Mouse (Mus musculus) large intestine, adult 2 months (tissue): ENCODE measurements at regions not wholly inside any gene's neighbourhood (a gene's known extent, or its start where the extent isn't known, plus 50 kb on each side); places are given as distances from the start of the nearest gene placed in this dataset.

ENCODE experiments used
- DNase-seq: peaks from one replicate; pipeline ENCODE4 v3.0.0-alpha.2; 2012; ENCODE audit warnings: low read depth, low spot score
- WGBS: fragments of 180-500 bp; shearing (Covaris S2); methylation state at CpG from one replicate; pipeline ENCODE4 v1.1.7; 2018; 5-methylcytosine and 5-hydroxymethylcytosine counted together

DNA sequence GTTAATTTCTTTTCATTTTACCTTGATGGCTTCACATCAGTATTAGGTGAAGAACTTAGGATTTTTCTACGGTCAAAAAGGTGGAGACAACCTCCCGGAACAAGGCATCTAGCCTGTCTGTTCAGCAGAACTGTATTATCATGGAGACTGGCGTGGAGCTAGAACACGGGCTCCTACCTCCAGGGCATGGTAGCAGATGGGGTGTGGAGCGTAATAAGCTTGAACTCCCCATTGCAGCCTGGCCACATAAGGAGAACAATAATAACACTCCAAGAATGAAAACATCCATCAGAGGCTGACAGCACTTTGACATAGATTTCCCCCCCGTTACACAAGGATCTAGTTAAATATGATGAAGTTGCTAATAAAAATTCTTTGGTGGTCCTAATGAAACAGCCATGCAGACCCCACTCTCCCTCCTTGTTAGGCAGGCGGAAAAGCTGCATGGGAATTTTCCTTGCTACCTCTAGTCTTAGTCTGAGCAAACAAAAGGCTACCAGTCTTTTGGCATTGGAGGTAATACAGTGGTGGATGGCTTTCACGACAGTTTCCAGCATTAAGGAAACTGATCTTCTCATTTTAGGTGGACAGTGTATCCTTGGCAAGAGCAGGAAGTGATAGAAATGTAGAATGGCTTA, 137.5 kb downstream of the Ppp4r2 start:
- WGBS: 85% methylated on average over 8 of the region's 8 CpGs
- DNase-seq: no peak

DNA sequence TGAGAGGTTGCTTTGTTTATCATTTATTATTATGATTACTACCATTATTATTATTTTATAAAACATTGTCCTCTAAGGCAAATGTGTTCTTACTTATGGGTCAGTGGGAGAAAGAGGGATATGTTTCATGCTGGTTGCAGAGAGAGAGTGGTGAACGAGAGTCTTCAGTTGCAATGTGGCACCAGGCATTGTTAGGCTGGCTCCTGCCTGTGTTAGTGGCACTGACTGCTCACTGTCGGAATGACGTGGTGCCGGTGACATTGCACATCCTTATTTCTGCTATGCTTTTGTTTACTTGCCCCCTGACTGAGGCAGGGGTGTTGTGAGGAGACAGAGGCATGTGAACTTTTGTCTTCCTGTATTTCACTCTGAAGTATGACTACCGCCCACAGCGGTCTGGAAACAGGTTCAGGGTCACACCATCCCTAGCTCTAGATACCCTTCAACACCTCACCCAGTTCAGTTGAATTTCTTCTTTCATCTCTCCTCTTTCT, 138.1 kb downstream of the Ppp4r2 start:
- 39% methylated on average over 6 of the region's 6 CpGs for WGBS
- DNase-seq: no peak

DNA sequence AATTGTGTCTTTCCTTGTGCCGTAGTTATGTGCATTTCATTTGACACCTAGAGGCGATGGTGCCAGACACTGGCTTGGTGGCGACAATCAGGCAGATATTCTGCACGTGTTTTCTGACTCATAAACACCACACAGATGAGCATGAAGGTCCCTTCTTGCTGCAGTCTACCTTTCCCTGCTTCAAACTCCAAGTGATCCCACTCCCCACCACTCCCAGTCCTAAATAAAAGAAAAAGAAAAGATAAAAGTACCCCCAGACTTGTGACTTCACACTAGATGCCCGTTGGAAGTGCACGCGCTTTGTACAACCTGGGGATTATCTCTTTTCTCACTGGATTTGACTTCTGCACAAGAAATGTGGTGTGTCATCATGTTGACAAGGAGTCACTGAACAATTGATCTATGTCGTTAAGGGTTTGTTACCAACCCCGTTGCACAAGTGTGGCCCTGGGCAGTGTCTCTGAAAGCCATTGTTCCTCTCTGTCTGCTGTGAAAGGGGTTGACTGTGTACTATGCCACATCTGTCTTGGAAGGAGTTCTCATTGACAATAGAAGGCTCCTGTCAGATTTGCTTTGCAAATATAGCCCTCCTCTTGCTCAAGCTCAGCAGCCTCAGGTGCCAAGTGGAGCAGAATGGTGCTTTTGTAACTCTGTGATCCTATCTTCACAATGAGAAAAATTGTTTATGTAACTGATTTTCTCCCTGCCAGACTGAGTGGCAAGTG, 140.1 kb downstream of the Ppp4r2 start:
- WGBS: 85% methylated on average over 9 of the region's 9 CpGs
- no peak for DNase-seq

DNA sequence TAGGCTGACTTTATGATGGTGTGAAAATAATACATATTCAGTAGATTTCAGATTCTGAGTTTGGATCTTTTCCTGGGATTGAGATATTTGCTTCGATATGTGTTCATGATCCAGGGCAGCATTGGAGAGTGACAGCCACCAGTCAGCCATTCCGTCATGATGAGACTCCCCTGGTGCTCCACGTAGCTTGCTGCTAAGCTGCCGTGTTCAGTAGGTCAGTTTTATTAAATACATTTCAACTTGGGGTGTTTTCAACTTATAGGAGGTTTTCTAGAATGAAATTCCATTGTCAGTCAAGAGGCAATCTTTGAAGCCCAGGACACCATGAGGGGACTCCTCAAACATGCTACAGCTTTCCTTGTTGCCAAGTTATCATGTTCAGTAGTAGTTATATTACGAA, 141.3 kb downstream of the Ppp4r2 start:
- WGBS: 97% methylated on average over 5 of the region's 5 CpGs
- no peak for DNase-seq

DNA sequence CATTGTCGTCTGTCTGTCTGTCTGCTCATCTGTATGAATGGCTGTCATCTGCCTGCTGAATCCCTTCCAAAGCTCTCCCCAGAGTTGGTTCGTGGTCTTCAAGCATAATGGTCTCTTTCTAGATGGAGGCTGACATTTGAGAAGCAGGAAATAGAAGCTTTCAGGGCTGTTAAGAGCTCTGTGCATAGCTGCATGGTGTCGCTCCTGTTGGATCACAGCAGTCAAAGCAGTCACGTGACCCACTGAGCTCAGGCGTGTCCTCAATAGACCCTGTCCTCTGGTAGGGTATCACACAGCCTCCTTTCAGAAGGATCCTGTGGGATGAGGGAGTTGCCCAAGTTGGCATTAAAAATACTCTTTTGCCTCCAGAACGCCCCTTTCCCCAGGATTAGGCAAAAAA, 142.4 kb downstream of the Ppp4r2 start:
- WGBS: 51% methylated on average over 6 of the region's 6 CpGs
- DNase-seq: no peak

DNA sequence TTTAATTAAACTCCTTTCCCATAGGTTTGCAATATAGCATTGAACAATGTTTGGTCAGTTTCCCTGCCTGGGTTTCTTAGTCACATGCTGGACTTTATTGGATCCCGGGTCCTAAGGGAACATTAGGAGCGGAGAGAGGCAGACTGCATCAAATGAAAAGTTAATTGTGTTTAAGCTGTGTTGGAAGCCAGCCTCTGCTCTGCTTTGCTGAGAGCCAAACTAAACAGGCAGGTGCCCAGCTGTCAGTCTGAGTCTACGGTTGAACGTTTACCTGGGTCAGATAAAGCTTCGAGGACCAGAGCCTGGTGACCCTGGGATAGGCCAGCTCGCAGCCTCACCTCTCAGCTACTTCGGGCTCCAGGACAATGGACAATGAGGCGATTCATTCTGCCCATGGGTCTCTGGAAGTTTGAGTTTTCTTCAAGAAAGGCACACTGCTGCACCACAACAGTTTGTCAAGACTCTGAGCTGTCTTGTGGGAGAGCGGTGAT, 143.8 kb downstream of the Ppp4r2 start:
- peak; percentile 24 for DNase-seq
- 24% methylated on average over 9 of the region's 9 CpGs for WGBS

DNA sequence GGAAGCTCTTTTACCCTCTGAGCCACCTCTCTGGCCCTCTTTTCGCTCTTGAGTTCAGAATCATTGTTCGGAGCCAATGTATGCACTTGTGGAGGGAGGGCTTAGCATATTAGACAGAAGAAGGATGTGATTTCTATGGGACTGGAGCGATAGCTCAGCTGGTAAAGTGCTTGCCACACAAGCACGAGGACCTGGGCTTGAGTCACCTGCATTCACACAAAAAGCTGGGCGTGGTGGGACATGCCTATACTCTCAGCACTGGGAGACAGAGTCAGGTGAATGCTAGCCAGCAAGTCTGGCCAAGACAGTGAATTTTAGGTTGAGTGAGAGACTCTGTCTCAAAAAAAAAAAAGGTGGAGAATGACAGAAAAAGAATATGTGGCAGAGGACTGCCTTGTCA, 144.7 kb downstream of the Ppp4r2 start:
- DNase-seq: peak; percentile 7
- WGBS: 53% methylated on average over 5 of the region's 5 CpGs

DNA sequence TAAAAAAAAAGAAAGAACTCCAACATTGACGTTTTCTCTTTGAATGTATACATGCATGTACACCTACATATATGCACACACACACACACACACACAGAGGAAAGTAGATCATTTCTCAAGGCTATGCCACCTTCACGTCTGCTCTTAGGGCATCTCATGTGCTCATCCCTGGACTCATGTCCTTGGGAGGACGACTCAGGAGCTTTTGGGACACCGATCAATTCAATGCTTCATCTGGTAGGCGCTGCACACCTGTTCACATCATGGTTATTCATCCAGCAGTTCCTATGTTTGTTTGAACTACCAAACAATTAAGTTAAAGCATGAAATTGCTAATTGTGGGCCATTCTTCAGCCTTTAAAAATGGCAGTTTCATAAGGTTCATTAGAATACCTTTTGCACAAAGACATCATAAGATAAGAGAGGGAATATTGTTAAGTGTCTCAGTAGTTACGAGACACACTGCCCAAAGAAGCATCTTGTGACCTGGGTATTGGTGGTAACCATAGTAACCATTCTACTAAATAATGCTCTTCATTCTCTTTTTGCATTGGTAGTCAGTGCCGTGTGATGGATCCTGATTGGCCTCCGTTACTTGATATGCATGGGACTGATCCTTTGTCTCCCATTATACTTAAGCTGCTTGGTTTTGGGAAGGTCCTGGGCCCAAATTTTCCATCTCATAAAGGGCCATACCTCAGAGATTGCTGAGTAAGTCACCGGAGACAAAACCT, 145.5 kb downstream of the Ppp4r2 start:
- no peak for DNase-seq
- 92% methylated on average over 9 of the region's 9 CpGs for WGBS

DNA sequence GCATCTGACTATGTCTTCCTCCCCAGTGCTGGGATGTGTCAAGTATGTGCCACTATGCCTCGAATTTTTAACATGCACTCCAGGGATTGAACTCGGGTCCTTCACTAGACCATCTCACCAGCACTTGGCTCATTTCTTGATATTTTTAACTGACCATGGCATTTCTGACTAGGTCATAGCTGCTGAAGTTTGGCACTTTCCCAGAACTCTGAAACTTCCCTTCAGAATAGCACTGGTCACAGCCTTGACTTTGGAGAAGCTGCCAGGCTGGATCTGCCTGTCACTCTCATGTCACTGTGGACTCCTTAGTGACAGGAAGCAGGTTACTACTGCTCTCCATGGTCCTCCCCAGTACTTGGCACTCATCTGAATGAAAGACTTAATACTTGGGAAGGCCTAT, 146.7 kb downstream of the Ppp4r2 start:
- no peak for DNase-seq
- 79% methylated on average over 2 of the region's 2 CpGs for WGBS

DNA sequence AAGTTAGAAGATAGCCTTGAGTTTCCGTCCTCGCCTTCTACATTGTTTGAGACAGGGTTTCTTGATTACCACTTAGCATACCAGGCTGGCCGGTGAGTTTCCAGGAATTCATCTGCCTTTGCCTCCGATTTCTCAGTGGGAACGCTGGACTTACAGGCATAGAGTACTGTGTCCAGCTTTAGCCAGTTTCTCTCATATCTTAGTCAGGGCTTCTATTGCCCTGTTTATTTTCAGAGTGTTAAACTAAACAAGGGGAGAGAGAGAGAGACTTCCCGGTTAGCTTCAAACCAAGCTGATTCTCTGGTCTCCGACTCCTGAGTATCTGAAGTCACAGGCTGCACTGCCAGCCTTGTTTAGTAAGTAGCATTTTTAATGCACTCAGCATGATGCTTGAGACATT, 151.4 kb downstream of the Ppp4r2 start:
- 70% methylated on average over 7 of the region's 7 CpGs for WGBS

DNA sequence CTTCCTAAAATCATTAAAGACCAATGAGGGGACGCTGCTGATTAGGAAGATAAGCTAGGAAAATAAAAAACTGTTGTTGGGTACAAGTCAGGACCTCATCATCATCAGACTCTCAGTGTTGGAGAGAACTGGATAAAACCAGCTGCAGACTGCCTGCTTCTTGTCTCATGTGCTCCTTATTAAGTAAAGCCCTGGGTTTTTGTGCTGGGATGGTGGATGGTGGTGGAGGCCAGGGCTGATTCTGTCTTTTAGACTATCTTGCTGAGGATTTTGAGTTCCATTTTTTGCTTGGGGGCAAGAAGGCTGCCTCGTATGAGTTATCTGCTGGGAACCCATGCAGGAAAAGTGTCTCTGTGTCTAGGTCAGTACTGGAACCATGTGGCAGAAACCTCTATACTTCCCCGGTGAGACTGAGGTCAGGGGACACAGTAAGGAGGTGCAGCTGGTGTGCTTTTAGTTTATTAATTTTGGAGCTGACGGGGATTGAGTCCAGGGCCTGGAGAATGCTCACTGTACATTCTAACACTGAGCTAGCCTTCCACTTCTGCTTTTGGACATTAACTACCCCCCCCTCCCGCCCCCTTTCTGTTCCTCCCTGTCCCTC, 152.0 kb downstream of the Ppp4r2 start:
- WGBS: 73% methylated on average over 5 of the region's 5 CpGs

More for the DNA sequence above, 151.4 kb downstream of the Ppp4r2 start:
- DNase-seq: no peak

DNA sequence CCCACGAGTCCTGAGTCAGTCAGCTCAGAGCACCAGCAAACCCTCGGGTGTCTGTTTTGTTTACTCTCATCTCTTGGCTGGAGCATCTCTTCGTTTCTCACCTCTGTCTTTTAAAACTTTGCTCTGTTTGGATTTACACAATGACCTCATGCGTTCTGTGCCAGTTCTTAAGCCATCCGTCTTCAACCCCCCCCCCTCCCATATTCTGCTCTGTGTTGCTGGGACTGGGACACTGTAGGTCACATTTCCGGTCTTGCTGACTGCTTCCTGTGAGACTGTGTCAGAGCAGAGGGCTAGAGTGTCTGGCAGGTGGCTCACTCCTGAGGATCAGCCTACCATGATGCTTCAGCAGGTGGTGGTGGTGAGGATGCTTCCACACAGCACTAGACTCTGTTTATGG, 155.1 kb downstream of the Ppp4r2 start:
- no peak for DNase-seq
- 36% methylated on average over 6 of the region's 6 CpGs for WGBS

More for the DNA sequence above, 152.0 kb downstream of the Ppp4r2 start:
- DNase-seq: no peak

DNA sequence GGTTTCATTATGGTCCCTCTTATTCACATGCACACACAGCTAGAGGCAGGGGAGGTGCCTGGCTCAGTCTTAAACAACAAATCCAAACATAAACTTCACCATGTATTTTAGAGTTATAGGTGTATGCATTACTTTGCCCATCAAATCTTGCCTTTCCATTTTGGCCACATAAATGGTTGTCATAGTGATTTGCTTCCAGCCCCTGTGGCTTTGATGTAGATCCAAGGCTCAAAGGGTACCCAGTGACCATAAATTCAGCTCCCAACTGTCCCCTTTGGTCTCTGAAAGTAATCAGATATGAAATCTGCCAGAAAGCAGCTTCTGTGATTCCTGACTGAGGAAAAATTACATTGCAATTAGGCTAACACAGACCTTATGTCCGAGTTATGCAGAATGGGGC, 160.0 kb downstream of the Ppp4r2 start:
- 87% methylated on average over 1 of the region's 1 CpGs for WGBS
- DNase-seq: no peak

DNA sequence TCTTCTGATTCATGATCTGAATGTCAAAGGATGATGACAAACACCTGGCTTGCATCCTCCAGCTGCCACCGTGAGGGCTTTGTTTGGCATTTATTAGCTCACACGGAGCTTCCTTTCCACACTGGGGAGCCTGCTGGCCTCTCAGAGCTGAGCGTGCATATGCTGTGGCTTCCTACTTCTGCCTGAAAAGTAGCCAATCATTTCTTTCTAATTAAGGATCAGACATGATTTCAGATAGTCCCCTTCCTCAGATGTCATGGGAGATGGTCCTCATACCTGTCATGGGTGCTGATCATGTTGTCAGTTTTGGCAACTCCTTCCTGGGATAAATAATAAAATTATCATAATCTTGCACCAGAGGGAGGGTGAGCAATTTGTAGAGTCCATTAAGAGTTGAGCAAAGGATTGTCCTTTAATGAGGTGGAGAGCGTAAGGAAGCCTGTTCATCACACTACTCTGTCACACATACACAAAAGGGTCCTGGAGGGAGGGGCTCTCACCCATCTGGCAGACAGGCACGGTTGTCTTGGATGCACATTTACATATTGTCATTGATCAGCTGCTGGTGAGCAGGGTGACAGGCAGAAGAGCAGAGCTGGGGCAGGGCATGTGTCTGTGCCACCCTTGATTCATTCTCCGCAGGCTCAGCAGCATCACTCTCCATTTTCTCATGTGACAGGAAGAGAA, 162.6 kb downstream of the Ppp4r2 start:
- 52% methylated on average over 6 of the region's 6 CpGs for WGBS

DNA sequence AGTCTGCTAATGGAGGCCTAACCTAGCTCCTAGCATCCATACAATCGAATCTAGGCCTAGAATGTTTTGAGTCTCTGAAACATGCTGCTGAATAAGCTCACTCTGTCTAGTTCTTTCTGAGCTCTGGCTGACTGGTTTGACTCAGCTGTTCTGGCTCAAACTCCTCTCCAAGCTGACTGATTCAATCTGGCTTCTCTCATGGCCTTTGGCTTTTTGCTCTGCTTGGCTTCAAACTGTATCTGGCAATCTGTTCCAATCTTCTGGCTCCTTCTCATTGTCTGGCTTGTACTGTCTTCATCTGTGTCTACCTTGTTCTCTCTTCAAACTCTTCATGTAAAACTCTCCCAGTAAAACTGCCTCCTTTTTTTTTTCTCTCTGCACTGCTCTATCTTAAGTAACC, 164.9 kb downstream of the Ppp4r2 start:
- WGBS: 82% methylated on average over 1 of the region's 1 CpGs
- DNase-seq: no peak

More for the DNA sequence above, 162.6 kb downstream of the Ppp4r2 start:
- no peak for DNase-seq

DNA sequence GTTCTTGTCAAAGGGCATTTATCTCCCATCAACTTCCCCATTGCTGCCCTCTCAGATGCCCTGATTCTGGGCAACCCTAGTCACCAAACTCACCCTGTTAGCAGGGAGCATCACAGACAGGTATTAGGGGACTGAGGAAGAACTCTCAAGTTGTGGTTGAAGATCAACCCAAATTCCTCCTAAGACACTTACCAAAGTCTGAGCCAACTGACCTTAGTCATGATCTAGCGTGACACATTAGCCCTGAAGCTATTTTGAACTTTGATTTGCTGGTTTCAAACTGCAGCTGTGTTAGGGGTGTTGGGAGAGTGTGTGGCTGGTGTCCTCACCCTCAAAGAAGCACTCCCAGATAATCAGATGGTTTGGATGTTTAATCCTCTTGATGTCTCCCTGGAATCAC, 170.5 kb downstream of the Ppp4r2 start:
- no peak for DNase-seq
- WGBS: 91% methylated on average over 1 of the region's 1 CpGs

DNA sequence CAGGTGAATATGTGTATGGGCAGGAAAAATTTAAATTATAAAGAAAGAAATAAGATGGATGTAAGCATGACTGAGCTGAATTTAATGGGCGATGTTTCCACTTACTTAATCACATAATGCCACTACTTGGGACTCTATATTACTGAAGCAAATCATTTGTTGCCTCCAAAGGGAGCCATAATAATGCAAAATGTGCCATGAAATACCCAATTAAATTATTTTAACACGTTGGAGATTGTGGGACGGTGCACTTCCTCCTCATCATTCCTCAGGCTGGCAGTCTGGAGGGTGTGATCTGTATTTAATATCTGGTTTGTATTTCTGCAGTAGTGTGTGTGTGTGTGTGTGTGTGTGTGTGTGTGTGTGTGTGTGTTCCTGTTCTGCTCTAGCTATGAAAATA, 188.2 kb downstream of the Ppp4r2 start:
- 69% methylated on average over 3 of the region's 3 CpGs for WGBS
- DNase-seq: no peak

DNA sequence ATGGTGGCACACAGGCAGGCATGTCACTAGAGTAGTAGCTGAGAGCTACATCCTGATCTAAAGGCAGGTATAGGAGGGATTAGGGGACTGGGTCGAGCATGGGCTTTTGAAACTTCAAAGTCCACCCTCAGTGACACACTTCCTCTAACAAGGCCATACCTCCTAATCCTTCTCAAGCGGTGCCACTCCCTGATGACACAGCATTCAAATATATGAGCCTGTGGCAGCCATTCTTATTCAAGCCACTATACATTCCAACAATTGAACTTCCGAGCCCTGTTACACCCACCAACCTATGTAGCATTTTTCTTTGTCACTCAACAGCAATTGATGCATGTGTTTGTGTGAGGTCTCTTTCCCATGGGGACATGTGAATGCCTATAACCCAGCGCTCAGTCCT, 192.4 kb downstream of the Ppp4r2 start:
- WGBS: 88% methylated on average over 4 of the region's 4 CpGs
- DNase-seq: no peak

DNA sequence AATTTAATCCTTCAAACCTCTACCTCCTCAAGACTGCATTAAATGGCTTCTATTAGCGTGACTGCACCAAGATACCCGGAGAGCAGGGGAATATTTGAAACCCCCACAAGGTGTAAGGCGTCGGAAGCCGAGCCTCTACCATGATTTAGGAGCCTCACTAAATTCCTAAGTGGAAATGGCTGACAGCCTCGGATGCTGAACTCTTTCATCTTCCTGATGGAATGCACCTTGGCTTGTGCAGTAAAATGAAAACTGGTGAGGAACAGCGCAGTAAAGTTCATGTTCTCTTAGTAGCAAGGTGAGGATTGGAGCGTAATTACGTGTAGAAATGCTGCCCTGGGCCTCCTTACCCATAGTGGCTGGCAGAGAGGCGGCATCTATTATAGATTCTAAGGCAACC, 194.0 kb downstream of the Ppp4r2 start:
- DNase-seq: no peak
- WGBS: 59% methylated on average over 10 of the region's 10 CpGs

DNA sequence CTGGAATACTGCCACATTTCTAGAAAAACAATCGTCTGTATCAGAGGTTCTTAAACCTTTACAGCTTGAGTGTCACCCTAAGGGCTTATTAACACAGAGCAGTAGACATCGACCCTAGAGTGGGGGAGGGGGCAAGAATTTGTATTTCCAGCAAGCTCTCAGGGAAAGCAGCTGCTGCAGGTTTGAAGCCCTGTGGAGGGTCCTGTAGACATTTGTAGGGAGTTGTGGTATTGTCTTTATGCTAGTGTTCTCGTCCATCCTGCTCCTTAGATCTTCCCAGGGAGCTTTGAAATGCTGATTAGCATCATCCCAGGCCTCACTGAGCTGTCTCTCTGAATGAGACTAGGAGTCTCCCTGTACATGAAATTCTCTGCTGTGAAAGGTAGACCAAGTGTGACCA, 196.0 kb downstream of the Ppp4r2 start:
- DNase-seq: no peak
- WGBS: 35% methylated on average over 3 of the region's 3 CpGs
